Mouse (Mus musculus): ENCODE measurements at regions not wholly inside any gene's neighbourhood (a gene's known extent, or its start where the extent isn't known, plus 50 kb on each side); places are given as distances from the start of the nearest gene placed in this dataset.

DNA sequence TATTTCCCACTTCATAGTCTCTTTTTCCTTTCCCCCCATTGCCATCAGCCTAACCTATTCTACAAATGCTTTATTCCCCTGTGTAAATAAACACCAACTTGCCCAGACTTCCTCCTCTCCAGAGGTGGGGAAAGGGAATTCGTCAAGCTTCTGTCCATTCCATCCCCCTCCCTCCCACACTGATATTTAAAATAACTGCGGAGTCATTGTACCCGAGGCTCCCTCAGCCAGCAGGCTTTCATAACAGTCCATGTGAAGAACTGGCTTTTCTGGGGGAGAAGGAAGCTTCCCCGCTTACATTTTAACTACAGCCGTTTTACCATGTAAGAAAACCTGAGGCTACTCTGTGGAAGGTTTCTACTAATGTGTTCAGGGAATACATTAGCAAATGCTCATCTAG lies 193.1 kb upstream of the Cnksr2 start:
- peak; percentile 17 to 30 for DNase-seq (ENCODE audit: low spot score in 2 of 2)

DNA sequence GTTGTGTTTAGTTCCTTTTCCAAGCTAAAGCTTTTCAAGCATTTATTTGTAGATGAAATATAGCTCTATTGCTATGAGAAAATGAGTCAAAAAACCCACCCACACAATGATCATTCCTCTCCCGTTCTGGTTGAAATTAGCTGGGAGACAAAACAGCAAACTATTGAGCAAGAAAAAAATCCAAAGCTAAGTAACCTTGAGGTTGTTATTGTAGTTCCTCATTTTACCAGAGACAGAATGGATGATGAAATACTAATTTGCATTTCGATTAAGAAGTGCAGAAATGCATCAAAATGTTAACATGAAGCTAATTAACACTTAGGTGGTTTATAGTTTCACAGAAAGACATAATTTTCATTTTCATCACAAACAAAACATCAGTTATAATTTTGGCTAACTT lies 166.1 kb upstream of the Cnksr2 start:
- DNase-seq (ENCODE audit: low spot score in 2 of 2) = no peak

- no peak for DNase-seq (ENCODE audit: low spot score in 2 of 2)
These were observed 152.4 kb upstream of the Cnksr2 start for GRCm38 (mm10) chrX:158195536-158195935.

- DNase-seq (ENCODE audit: low spot score in 2 of 2) = peak in 1 of 2 experiments; percentile 1
These were observed 138.4 kb upstream of the Cnksr2 start for GRCm38 (mm10) chrX:158181486-158181885.

DNA sequence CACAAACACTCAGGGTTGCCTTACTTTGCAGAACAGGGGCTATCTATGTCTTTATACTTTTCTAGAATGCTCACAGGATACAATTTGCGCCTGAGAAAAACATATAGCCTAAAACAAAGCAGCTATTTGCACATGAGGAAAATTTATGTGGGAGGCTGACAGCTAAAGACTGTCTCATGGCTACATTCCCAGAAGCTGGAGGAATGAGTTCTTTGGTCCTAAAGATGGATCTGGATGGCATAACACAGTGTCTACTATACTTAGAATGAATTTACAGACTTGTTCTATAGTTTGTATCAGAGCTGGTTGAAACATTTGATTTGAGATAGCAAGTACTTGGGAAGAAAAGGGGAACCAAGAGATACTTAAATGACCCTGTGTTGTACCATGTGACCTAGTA lies 137.3 kb upstream of the Cnksr2 start:
- DNase-seq (ENCODE audit: low spot score in 2 of 2) = peak in 1 of 2 experiments; percentile 26

DNA sequence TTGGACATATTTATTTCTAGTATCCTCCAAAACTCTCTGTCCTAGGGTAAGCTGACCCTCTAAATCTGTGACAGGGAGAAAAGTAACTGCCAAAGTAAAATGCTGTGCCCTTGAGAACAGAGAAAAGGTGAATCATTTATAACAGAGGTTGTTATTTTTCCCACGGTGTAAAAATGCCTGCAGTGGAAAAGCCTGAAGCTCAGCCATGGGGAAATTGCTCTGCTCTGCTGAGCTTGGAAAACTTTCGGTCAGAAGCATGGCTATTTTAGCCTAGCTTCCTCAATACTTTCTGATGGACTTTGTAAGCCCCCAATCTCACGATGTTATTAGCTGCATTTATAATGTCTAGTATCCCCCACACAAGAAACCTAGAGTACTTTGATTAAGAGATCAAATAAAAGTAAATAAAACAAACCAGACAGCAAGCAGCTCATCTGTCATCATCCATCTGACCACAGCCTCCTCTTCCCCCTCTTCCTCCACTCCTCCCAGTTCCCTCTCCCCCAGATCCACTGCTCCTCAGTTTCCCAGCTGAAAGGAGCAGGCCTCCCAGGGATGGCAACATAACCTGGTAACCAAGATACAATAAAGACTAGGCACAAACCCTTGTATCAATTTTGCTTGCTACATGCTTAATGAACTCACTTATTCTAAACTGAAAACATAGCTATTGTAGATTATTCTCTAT lies 92.9 kb upstream of the Cnksr2 start:
- DNase-seq (ENCODE audit: low spot score in 2 of 2) = no peak

DNA sequence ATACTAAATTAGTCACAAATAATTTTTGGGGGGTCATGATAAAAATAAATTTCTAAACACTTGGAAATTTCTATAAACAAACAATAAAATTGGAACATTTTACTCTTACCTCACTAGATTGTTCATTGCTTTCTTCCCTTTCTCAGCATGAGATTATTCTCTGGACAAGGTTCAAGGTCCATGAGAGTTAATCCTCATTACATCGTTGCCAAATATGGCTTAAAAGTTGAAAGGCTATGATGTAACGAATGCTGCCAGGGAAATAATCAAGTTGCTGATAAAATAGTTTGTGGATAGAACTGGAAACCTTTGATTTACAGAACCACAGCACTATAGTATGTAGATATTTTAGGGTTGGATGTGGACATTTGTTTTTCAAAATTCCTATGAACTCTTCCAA lies 90.4 kb upstream of the Cnksr2 start:
- DNase-seq (ENCODE audit: low spot score in 2 of 2) = no peak
